Mouse (Mus musculus) layer of hippocampus, adult 8-10 months (tissue): Measurements from ENCODE around the gene D230025D16Rik. TPM values are rescaled to one million over a fixed set of nuclear protein-coding genes. Genes with fewer than 3 reads are reported as not detected.

Experiments used
- DNase-seq, 2 experiments: peaks; one replicate each; pipeline ENCODE4 v3.0.0; 2022; ENCODE audit warnings: low spot score in 2 of 2
- total RNA-seq, 4 experiments: library from RNA; stranded (reverse); gene quantifications; 2 replicates each; pipeline ENCODE4 v1.2.4; 2022

D230025D16Rik gene
- total RNA-seq, 4 experiments from 2014 or later: 34.1 to 38.6 (median 36.6) TPM

DNA sequence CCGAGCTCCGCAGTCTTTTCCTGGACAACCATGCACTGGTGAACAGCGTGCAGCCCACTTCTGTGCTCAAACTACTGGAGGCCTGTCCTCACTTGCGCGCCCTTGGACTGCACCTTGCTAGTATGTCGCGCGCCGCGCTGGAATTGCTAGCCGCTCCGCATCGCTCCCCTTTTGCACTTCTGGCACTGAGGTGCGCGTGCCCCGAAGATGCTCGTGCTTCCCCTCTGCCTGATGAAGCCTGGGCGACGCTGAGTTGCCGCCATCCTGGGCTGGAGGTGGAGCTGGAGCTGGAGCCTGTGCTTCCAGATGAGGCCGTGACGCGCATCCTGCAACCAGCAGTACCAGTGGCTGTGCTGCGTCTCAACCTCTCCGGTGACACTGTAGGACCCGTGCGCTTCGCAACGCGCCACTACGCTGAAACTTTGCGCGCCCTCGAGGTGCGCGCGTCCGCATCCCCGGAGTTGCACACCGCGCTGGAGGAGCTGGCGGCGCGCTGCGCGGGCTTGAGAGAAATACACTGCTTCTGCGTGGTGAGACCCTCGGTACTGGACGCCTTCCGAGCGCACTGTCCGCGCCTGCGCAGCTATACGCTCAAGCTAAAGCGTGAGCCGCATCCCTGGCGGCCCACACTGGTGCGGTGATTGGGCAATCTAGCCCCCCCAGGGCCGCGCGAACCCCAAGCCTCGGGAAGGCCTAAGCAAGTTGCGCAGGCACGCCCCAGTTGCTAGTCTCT lies 43.6 kb downstream of the D230025D16Rik start:
- DNase-seq: peak; percentile 79 to 83

DNA sequence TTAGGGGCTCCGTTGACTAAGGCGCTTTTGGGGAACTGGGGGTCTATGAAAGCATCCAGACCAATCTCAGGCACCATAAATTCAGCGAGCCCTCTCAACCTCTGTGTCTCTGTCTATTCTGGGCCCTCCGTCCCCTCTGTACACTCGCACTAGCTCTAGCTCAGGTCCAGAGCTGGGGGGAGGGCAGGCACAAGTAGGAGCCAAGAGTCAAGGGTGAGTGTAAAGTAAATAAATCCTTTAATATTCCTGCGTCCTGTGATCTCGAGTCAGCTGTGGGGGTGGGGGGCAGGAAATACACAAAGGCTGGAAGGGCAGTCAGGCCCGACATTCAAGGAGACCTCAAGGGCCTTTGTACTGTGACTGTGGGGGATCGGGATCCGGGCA lies 44.1 kb downstream of the D230025D16Rik start:
- no peak for DNase-seq

DNA sequence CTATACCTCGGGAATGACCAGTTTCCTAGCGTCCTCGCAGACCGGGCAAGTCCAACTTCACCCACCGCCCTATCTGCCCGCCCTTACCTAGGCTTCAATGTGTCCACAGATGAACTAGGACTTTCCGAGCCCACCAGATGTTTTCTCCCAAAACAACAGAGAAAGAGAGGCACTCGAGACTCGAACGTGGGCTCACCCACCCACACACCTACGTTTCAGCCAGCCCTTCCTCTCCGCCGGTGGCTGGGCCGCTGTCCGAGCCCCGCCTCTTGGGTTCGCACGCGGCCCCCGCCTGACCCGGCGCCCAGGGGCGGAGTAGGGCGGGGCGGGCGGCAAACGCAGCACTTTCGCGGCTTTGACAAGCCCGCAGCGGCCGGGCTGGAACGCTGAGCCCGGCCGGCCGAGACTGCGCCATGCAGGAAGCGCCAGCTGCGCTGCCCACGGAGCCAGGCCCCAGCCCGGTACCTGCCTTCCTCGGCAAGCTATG lies 44.6 kb downstream of the D230025D16Rik start, which contains the start of gene Hsf4:
Gene Hsf4 (plus strand): TSS at position 341 of the 487 bp plus-strand sequence.
- no peak for DNase-seq

DNA sequence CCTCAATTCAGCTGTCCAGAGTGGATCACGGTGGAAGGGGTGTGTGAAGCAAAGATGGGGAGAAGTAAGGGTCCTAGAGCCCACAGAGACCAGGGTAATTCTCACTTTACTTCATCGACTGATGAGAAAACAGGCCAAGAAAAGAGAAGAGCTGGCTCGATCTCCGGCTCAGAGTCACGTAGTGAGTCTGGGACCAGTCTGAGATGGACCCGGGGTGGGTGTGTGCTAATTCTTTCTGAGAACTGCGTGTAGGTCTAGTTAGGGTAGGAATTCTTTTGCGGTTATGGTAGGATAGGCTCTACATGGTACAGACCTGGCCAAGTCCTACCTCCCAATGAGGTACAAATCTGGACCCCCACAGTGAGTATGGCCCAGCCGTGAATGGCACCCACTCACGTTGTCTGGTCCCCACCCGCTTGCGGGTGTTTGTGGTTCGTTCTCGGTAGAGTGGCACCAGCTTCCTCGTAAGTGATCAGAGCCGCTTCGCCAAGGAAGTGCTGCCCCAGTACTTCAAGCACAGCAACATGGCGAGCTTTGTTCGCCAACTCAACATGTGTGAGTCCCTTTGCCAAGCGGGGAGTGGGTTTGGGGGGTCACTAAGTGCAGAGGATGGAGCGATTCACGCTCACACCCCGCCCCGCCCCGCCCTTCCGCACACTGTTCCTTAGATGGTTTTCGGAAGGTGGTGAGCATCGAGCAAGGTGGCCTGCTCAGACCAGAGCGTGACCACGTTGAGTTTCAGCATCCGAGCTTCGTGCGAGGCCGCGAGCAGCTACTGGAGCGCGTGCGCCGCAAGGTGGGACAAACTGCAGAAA lies 45.4 kb downstream of the D230025D16Rik start:
- DNase-seq: no peak

GRCm38 (mm10) chr8:105270916-105271186 lies 45.9 kb downstream of the D230025D16Rik start:
- DNase-seq: no peak

GRCm38 (mm10) chr8:105275387-105275786 lies 50.4 kb downstream of the D230025D16Rik start:
- DNase-seq: no peak

GRCm38 (mm10) chr8:105275840-105276239 lies 50.9 kb downstream of the D230025D16Rik start, which contains the start of gene Nol3:
Nol3 (plus strand) TSS chr8:105276140.
- no peak for DNase-seq

- no peak for DNase-seq
Observed at GRCm38 (mm10) chr8:105276292-105277120, 51.6 kb downstream of the D230025D16Rik start.

GRCm38 (mm10) chr8:105278911-105279334 lies 54.0 kb downstream of the D230025D16Rik start:
- peak; percentile 85 to 92 for DNase-seq

GRCm38 (mm10) chr8:105280567-105280966 lies 55.6 kb downstream of the D230025D16Rik start:
- DNase-seq: no peak

DNA sequence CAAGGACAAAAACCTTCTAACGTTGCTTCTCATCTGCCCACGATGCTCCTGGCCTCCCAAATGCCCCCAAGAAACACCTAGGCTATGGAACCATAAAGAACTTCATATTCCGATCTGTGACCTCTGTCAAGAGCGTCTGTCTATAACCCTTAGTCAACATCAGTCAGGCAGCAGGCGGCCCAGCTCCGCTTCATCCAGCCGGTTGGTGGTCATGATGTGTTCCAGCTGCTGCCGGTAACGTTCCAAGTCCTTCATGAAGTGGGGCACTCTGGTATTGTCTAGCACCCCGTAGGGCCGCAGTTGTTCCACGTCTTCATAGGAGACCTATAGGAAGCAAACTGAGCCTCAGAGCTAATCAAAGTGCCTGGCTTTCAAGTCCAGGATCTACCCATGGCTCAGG lies 56.9 kb downstream of the D230025D16Rik start:
- DNase-seq: no peak

DNA sequence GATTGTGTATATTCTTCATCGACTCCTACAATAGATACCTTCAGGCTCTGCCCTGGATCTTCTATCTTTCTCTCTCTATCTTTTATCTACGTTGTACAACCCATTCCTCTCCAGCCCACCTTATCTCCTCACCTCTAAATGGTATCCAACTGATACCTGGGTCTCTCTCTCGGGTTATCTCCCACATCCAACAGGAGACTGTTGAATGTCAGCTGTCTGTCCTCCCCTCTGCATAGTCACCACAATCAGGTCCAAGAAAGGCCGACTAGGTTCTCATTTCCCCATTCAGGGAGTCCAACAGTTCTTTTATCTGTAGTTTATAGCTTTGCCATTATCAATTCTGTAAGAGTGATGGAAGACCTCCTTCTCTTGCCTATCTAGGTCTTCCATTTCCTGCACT lies 57.3 kb downstream of the D230025D16Rik start:
- no peak for DNase-seq

DNA sequence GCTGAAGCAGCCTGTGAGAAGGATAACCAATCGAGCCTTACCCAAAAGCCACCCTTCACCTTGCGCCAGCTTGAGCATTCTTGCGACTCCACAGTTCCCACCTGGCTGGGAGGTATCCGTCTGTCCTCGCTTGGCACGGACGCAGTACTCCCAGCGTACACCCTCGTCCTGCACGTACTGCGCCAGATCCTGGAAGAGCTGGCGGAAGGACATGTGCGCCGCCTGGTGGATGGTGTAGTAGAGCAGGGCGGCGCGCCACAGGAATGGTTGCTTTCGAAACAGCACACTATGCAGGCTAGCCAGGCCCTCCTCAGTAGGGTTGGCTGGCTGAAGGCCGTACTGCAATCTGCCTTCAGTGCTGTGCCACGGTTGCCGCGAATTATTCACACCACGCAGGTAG lies 58.1 kb downstream of the D230025D16Rik start:
- DNase-seq: no peak

GRCm38 (mm10) chr8:105285514-105285913 lies 60.6 kb downstream of the D230025D16Rik start:
- DNase-seq: no peak

DNA sequence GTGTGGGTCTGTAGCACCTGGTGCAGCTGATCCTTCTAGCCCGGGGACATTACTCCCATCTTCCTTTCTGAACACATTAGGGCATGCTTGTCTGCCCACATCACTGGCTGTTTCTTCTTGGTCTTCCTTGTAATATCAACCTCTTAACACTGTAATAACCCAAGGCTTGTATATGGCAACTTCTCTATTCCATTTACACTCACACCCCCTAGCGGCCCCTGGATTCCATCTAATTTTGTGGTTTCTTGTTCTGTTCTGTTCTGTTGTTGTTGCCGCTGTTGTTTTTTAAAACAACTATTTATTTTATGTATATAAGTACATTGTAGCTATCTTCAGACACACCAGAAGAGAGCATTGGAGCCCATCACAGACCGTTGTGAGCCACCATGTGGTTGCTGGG lies 62.0 kb downstream of the D230025D16Rik start:
- peak in 1 of 2 experiments; percentile 9 for DNase-seq

- DNase-seq: no peak
Observed at GRCm38 (mm10) chr8:105288231-105288630, 63.3 kb downstream of the D230025D16Rik start.

DNA sequence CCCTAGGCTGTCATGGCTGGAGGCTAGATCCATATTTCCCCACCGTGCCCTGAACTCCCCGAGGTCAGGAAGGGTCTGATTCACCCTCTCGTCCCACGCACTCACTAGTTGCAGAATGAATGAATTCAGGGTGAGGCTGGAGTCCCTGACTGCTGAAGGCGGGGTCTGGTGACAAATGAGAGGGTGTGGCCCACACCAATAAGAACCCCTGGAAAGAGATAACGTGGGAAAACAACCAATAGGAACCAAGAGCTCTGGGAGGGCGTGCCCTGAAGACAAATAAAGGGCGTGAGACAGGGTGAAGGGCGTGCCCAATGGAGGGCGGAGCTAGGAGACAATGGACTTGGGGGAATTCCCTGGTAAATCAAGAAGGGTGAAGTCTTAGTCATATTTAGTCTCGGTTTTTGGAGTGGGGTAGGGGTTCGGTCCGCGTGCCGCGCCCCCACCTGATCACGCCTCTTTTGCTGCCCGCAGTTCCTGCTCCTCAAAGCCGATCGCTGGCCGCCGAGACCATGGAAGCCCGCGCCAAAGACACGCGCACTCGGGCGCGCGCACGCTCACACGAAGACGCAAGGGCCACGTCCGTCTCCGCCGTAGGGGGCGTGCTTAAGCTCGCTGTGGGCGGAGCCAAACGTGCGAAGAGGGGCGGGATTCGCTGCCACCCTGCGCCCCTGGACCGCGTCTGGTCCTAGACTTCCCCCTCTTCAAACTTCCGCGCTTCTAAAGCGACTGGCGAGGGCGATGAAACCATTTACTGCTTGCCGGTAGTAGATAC lies 64.2 kb downstream of the D230025D16Rik start:
- DNase-seq: peak; percentile 92 to 95

GRCm38 (mm10) chr8:105289805-105290460 lies 65.0 kb downstream of the D230025D16Rik start, which contains the start of gene 4931428F04Rik:
4931428F04Rik (minus strand) TSS chr8:105289864.
- DNase-seq: no peak

GRCm38 (mm10) chr8:105290554-105291314 lies 65.8 kb downstream of the D230025D16Rik start:
- DNase-seq: peak in 1 of 2 experiments; percentile 75
